Mouse (Mus musculus): Measurements from ENCODE around the gene Pygo1. TPM values are rescaled to one million over a fixed set of nuclear protein-coding genes. Genes with fewer than 3 reads are reported as not detected.

The Pygo1 gene
- polyA plus RNA-seq, 1 experiment from 2014 or later, result 7.1 TPM

DNA sequence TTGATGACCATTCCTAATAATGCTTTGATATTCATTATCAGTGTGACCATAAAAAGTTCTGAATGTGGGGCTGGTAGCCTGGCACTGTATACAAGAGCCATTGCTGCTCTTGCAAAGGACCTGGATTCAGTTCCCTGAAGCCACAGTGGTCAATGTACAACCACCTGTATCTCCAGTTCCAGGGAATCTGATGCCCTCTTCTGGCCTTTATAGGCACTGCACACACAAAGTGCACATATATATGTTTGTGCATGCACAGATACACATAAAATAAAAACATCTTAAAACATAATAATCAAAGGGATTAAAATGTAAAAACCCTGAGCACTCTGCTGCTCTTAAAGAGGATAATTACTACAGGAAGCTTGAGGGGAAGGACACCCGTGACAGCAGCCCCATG is 21.6 kb downstream of the Pygo1 start:
- Histone ChIP-seq H3K4me1 (ENCODE audit: control insufficient read depth, insufficient read depth, low read length) (0 out of 2 replicates have a peak, but pooled peaks cover 3% of the 10 kb centered on the region), H3K27me3 (replicated peaks; ENCODE audit: control insufficient read depth, insufficient read depth, low read length) (no peaks in the 10 kb centered on the region), H3K27ac (replicated peaks; ENCODE audit: low read depth, low read length) (no peak overlapping the region), H3K4me2 (ENCODE audit: low read depth, low read length) (no peak overlapping the region), H3K36me3 (ENCODE audit: control insufficient read depth, insufficient read depth, low read length) (peaks cover 43% of the 10 kb centered on the region), H3K9me3 (ENCODE audit: control insufficient read depth, low read length) (peaks cover 10% of the 10 kb centered on the region; the same call in 1 of the 2 replicates), H3K9ac (ENCODE audit: low read depth, low read length) (no peak overlapping the region), H3K4me3 (ENCODE audit: low read depth, low read length) (no peak overlapping the region)
- 96% methylated on average over 1 of the region's 1 CpGs for WGBS
- ATAC-seq (ENCODE audit: low read depth) (no peak), DNase-seq (ENCODE audit: low spot score) (no peak)

DNA sequence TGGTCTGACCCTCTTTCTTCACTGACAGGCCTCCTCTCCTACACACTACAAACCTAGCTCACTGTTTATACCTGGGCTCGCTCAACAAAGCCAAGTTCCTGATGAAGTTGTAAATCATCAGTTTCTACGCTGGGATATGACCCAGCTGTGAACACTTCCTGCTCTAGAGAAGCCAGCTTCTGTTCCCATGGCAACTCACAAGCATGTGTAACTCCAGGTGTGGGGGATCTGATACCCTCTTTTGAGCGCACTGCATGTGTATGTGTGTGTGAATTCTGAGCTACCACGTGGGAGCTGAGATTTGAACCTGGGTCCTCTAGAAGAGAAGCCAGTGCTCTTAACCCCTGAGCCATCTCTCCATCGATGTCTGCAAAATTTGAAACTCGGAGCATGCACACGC is 24.1 kb downstream of the Pygo1 start:
- ATAC-seq (ENCODE audit: low read depth) (peak; percentile 62; the same call in 1 of the 2 replicates), DNase-seq (ENCODE audit: low spot score) (no peak)
- Histone ChIP-seq H3K4me3 (ENCODE audit: low read depth, low read length) (no peak overlapping the region), H3K4me1 (ENCODE audit: control insufficient read depth, insufficient read depth, low read length) (0 out of 2 replicates have a peak, but pooled peaks cover 3% of the 10 kb centered on the region), H3K9me3 (ENCODE audit: control insufficient read depth, low read length) (peaks cover 9% of the 10 kb centered on the region; the same call in 1 of the 2 replicates), H3K27me3 (replicated peaks; ENCODE audit: control insufficient read depth, insufficient read depth, low read length) (no peaks in the 10 kb centered on the region), H3K27ac (replicated peaks; ENCODE audit: low read depth, low read length) (no peak overlapping the region), H3K9ac (ENCODE audit: low read depth, low read length) (no peak overlapping the region), H3K4me2 (ENCODE audit: low read depth, low read length) (no peak overlapping the region), H3K36me3 (ENCODE audit: control insufficient read depth, insufficient read depth, low read length) (peaks cover 32% of the 10 kb centered on the region)
- WGBS, result 69% methylated on average over 7 of the region's 7 CpGs

DNA sequence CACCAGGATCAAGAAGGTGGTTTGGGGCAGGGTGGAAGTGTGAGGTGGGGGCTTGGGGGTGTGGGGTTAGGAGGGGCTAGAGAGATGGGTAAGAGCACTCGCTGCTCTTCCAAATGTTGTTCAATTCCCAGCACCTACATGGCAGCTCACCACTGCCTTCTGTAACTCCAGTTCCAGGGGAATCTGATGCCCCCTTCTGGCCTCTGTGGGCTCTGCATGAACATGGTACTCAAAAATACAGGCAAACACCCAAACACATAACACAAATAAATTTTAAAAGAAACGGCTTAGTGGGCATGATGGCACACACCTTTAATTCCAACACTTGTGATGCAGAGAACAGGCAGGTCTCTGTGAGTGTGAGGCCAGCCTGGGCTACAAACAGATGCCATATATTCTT is 29.3 kb downstream of the Pygo1 start:
- Histone ChIP-seq H3K4me1 (ENCODE audit: control insufficient read depth, insufficient read depth, low read length) (0 out of 2 replicates have a peak, but pooled peaks cover 6% of the 10 kb centered on the region), H3K27ac (replicated peaks; ENCODE audit: low read depth, low read length) (no peak overlapping the region), H3K9me3 (ENCODE audit: control insufficient read depth, low read length) (no peaks in the 10 kb centered on the region), H3K9ac (ENCODE audit: low read depth, low read length) (no peak overlapping the region), H3K4me2 (ENCODE audit: low read depth, low read length) (no peak overlapping the region), H3K4me3 (ENCODE audit: low read depth, low read length) (no peak overlapping the region), H3K36me3 (ENCODE audit: control insufficient read depth, insufficient read depth, low read length) (no peaks in the 10 kb centered on the region; the same call in 1 of the 2 replicates), H3K27me3 (replicated peaks; ENCODE audit: control insufficient read depth, insufficient read depth, low read length) (no peaks in the 10 kb centered on the region)
- WGBS, result 50% methylated on average over 2 of the region's 2 CpGs
- DNase-seq (ENCODE audit: low spot score) (peak; percentile 14), ATAC-seq (ENCODE audit: low read depth) (no peak)

DNA sequence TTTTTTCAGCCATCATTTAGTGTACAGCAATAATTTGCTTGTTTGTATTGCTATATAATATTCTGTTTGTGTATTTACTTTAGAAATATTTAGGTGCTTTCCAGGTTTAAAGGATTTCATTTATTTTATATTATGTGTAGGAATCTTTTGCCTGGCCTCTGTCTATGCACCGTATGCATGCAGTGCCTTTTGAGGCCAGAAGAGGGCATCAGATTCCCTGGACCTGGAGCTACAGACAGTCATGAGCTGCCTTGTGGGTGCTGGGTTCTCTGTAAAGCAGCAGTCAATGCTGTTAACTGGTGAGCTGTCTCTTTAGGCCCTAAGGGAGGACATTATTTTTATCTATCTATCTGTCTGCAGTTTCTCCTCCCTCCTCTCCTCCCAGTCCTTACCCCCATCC is 30.1 kb downstream of the Pygo1 start:
- DNase-seq (ENCODE audit: low spot score) (peak; percentile 30), ATAC-seq (ENCODE audit: low read depth) (no peak)
- Histone ChIP-seq H3K4me3 (ENCODE audit: low read depth, low read length) (no peak overlapping the region), H3K27ac (replicated peaks; ENCODE audit: low read depth, low read length) (no peak overlapping the region), H3K4me1 (ENCODE audit: control insufficient read depth, insufficient read depth, low read length) (0 out of 2 replicates have a peak, but pooled peaks cover 6% of the 10 kb centered on the region), H3K9ac (ENCODE audit: low read depth, low read length) (no peak overlapping the region), H3K9me3 (ENCODE audit: control insufficient read depth, low read length) (no peaks in the 10 kb centered on the region), H3K4me2 (ENCODE audit: low read depth, low read length) (no peak overlapping the region), H3K36me3 (ENCODE audit: control insufficient read depth, insufficient read depth, low read length) (no peaks in the 10 kb centered on the region), H3K27me3 (replicated peaks; ENCODE audit: control insufficient read depth, insufficient read depth, low read length) (no peaks in the 10 kb centered on the region)
- 31% methylated on average over 1 of the region's 1 CpGs for WGBS

DNA sequence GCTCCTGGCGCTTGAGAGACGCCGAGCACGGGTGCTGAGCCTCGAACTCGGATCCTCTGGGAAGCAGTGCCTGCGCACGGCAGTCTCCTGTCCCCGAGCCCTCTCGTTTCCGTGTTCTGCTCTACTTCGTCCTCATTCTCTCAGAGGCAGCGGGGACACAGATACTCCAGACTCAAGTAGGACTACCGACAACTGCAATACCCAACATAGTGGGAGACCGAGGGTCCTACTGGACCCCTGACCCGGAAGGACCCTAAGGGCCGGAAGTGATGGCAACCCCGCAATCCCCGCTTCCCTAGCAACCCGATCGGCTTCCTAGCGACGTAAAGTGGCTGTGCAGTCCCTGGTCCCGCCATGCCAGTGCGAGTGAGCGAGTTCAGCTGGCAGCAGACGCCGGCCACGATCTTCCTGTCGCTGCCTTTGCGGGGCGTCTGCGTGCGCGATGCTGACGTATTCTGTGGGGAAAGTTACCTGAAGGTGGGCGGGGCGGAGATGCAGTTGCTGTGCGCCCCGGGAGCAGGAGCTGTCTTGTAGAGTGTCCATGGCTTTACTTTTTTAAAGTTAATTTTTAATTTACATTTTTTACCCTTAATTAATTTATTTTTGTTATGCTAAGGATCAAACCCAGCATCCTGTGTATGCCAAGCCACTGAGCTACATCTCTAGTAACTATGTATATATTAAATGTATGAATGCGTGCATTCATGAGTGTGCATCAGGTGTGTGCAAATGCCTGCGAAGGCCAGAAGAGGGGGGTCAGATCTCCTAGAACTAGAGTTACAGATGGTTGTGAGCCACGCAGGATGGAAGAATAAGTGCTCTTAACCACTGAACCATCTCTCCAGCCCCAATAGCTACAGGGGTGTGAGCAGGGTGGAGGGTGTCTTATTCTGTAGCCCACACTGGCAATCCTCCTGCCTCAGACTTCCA is 33.3 kb downstream of the Pygo1 start, which contains the start of the genes Dyx1c1 and Gm44503:
TSS of gene Dyx1c1 (plus strand) at position 265 of the 930 bp plus-strand sequence.
TSS of gene Gm44503 (plus strand) at position 332 of the 930 bp plus-strand sequence.
- ATAC-seq (ENCODE audit: low read depth) (peak; percentile 94), DNase-seq (ENCODE audit: low spot score) (peak; percentile 92)
- H3K4me1 ChIP-seq (ENCODE audit: control insufficient read depth, insufficient read depth, low read length), result 0 out of 2 replicates have a peak, but pooled peaks cover 3% of the 10 kb centered on the region
- no peaks in the 10 kb centered on the region for H3K9me3 ChIP-seq (ENCODE audit: control insufficient read depth, low read length)
- H3K4me2 ChIP-seq (ENCODE audit: low read depth, low read length), result peak within 1 kb of the TSS; percentile 64
- WGBS, result 4% methylated on average over 43 of the region's 43 CpGs
- peak within 1 kb of the TSS; percentile 68 for H3K9ac ChIP-seq (ENCODE audit: low read depth, low read length)
- H3K27me3 ChIP-seq (replicated peaks; ENCODE audit: control insufficient read depth, insufficient read depth, low read length), result no peaks in the 10 kb centered on the region
- peak within 1 kb of the TSS; percentile 62 for H3K4me3 ChIP-seq (ENCODE audit: low read depth, low read length)
- H3K36me3 ChIP-seq (ENCODE audit: control insufficient read depth, insufficient read depth, low read length), result no peaks in the 10 kb centered on the region
- peak within 1 kb of the TSS; percentile 24; the same call in 1 of the 2 replicates for H3K27ac ChIP-seq (replicated peaks; ENCODE audit: low read depth, low read length)

GRCm38 (mm10) chr9:72961346-72961745 is 35.9 kb downstream of the Pygo1 start:
- Histone ChIP-seq H3K4me2 (ENCODE audit: low read depth, low read length) (no peak overlapping the region), H3K27ac (replicated peaks; ENCODE audit: low read depth, low read length) (no peak overlapping the region), H3K9ac (ENCODE audit: low read depth, low read length) (no peak overlapping the region), H3K9me3 (ENCODE audit: control insufficient read depth, low read length) (no peaks in the 10 kb centered on the region), H3K27me3 (replicated peaks; ENCODE audit: control insufficient read depth, insufficient read depth, low read length) (no peaks in the 10 kb centered on the region), H3K36me3 (ENCODE audit: control insufficient read depth, insufficient read depth, low read length) (no peaks in the 10 kb centered on the region), H3K4me1 (ENCODE audit: control insufficient read depth, insufficient read depth, low read length) (0 out of 2 replicates have a peak, but pooled peaks cover 3% of the 10 kb centered on the region), H3K4me3 (ENCODE audit: low read depth, low read length) (no peak overlapping the region)
- WGBS, result 66% methylated on average over 8 of the region's 8 CpGs
- DNase-seq (ENCODE audit: low spot score), result no peak
- no peak for ATAC-seq (ENCODE audit: low read depth)

GRCm38 (mm10) chr9:72961959-72962358 is 36.5 kb downstream of the Pygo1 start:
- Histone ChIP-seq H3K9me3 (ENCODE audit: control insufficient read depth, low read length) (no peaks in the 10 kb centered on the region), H3K4me2 (ENCODE audit: low read depth, low read length) (no peak overlapping the region), H3K4me3 (ENCODE audit: low read depth, low read length) (no peak overlapping the region), H3K9ac (ENCODE audit: low read depth, low read length) (no peak overlapping the region), H3K4me1 (ENCODE audit: control insufficient read depth, insufficient read depth, low read length) (0 out of 2 replicates have a peak, but pooled peaks cover 3% of the 10 kb centered on the region), H3K27me3 (replicated peaks; ENCODE audit: control insufficient read depth, insufficient read depth, low read length) (no peaks in the 10 kb centered on the region), H3K36me3 (ENCODE audit: control insufficient read depth, insufficient read depth, low read length) (no peaks in the 10 kb centered on the region), H3K27ac (replicated peaks; ENCODE audit: low read depth, low read length) (no peak overlapping the region)
- ATAC-seq (ENCODE audit: low read depth) (no peak), DNase-seq (ENCODE audit: low spot score) (peak; percentile 10)
- WGBS, result 59% methylated on average over 15 of the region's 15 CpGs

GRCm38 (mm10) chr9:72968349-72969061 is 43.1 kb downstream of the Pygo1 start:
- DNase-seq (ENCODE audit: low spot score), result peak; percentile 63
- Histone ChIP-seq H3K9me3 (ENCODE audit: control insufficient read depth, low read length) (no peaks in the 10 kb centered on the region), H3K9ac (ENCODE audit: low read depth, low read length) (no peak overlapping the region), H3K27me3 (replicated peaks; ENCODE audit: control insufficient read depth, insufficient read depth, low read length) (no peaks in the 10 kb centered on the region), H3K36me3 (ENCODE audit: control insufficient read depth, insufficient read depth, low read length) (no peaks in the 10 kb centered on the region), H3K27ac (replicated peaks; ENCODE audit: low read depth, low read length) (no peak overlapping the region), H3K4me2 (ENCODE audit: low read depth, low read length) (no peak overlapping the region), H3K4me3 (ENCODE audit: low read depth, low read length) (no peak overlapping the region), H3K4me1 (ENCODE audit: control insufficient read depth, insufficient read depth, low read length) (no peaks in the 10 kb centered on the region)
- WGBS, result 39% methylated on average over 11 of the region's 11 CpGs
- peak; percentile 77 for ATAC-seq (ENCODE audit: low read depth)

Data from embryonic facial prominence, embryonic 14.5 days (tissue).